Mouse (Mus musculus) 416B (cell line): ENCODE results near the gene Nutm1.
A peak's percentile ranks its signal among the peaks of the same experiment; 100 is the strongest.
"Not testable (repeated sequence)": the region's sequence is repeated elsewhere in the genome, so short reads cannot be mapped to it uniquely, and the experiment has no call there.

Experiments
- DNase-seq: peaks from one replicate; pipeline ENCODE4 v3.0.0; 2011; ENCODE audit warnings: low read depth

The Nutm1 gene

GRCm38 (mm10) chr2:112259241-112259962, at the start of gene Nutm1:
Gene Nutm1 (minus strand): TSS chr2:112259291.
- peak; percentile 80 for DNase-seq

- peak; percentile 89 for DNase-seq
These were observed 49.6 kb upstream of the Nutm1 start for GRCm38 (mm10) chr2:112308671-112309070.

DNA sequence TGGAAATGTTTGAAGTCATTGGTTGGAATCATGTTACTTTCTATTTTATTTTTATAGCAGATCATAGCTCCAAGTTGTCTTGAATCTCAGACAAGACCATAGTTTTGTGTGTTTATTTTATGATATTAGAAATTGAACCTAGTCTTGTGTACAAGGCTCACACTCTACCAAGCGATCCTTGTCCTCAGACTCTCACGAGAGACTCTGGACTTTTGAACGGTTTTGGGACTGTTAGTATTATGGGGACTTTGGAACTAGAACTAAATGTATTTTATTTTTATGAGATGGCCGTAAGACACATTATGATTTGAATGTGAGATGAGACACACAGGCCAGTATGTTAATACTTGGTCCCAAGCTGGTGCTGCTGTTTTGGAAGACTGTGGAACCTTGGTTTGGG, 39.1 kb upstream of the Nutm1 start:
- DNase-seq, result no peak

DNA sequence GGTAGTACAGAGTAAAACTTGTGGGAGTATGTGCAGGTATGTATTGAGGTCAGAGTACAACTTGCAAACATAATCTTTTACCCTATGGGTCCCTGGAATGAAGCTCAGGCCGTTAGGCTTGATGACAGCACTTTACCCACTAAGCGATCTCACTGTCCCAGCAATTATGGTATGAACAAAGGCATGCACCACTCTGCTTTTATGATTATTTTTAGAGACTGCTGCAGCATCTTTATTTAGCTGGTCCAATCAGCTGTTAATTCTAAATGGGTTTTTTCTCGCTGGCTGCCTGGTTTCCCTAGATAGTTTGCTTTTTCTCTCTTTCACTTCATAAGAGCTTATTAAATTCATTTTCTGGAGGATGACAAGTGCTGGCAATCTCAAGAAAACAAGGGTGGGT, 37.1 kb upstream of the Nutm1 start:
- DNase-seq, result no peak

GRCm38 (mm10) chr2:112292823-112293222, 33.7 kb upstream of the Nutm1 start:
- no peak for DNase-seq

- DNase-seq, result no peak
These were observed 30.4 kb upstream of the Nutm1 start for GRCm38 (mm10) chr2:112289507-112289906.

GRCm38 (mm10) chr2:112287059-112287458, 28.0 kb upstream of the Nutm1 start:
- no peak for DNase-seq

- DNase-seq, result not testable (repeated sequence)
These were observed 27.0 kb upstream of the Nutm1 start for GRCm38 (mm10) chr2:112286062-112286461.

DNA sequence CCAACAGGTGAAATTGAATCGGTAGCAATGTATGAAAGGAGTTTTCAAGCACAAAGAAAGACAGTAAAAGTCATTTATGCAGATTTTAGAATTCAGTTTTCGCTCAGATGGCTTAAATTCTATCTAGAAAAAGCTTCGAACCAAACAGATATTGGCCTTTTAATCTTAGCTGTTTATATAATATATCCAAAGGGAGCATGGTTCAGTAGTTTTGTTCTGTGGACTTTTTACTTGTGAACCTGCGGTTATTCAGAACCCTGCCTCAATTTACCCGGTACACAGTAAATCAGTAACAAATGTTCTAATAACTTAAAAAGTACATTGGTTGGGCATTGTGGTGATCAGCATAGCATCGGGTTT, 25.9 kb upstream of the Nutm1 start:
- DNase-seq, result no peak

GRCm38 (mm10) chr2:112284363-112285030, 25.4 kb upstream of the Nutm1 start:
- peak; percentile 78 for DNase-seq

GRCm38 (mm10) chr2:112282846-112283245, 23.8 kb upstream of the Nutm1 start:
- no peak for DNase-seq

- no peak for DNase-seq
These were observed 17.8 kb upstream of the Nutm1 start for GRCm38 (mm10) chr2:112276870-112277269.

DNA sequence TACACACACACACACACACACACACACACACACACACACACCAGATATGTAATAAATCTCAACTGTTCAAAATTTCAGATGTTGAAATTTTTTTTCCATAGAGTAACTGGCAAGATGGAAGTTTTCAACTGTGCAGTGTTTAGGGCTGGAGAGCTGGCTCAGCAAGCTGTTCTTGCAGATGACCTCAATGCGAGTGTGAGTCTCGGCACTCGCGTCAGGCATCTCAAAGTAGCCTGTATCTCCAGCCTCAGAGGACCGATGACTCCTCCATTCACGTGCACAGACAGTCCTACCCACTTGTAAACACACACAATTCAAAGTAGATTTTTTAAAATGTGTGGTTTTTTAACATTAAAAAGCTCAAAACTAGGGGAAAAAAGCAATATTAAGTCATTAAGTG, 14.4 kb upstream of the Nutm1 start:
- DNase-seq, result no peak

- no peak for DNase-seq
These were observed 13.8 kb upstream of the Nutm1 start for GRCm38 (mm10) chr2:112272909-112273308.

- DNase-seq, result no peak
These were observed 10.9 kb upstream of the Nutm1 start for GRCm38 (mm10) chr2:112270011-112270410.

DNA sequence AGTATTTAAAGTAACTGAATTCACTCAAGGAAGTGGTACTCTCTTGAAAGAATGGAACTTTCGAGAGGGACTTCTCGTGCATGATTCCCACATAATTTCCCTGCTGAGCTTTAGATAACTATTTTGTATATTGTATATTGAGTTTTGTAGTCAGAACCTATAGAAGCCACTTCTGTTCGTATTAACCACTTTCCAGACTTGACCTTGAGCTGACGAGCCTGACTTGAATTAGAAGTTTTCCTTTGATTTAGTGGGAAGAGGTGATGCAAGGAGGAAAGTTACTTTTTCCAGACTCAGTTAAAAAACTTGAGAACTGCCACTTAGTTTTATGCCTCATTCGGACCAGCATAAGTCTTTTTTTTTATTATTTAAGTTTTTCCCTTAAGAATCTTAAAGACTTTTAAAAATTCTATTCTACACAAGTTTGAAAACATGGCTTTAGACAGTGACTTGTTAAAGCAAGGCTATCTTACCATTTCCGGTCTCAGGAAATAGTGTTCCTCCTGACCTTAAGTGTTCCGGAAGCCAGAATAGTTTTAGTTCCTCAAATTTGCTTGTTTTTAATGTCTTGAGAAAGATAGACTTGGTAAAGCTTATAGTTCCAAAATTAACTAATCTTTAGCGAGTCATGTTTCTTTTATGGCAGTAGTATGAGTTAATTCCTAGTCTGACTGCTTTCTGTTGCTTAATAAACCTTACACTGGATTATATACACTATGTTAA, 8.6 kb upstream of the Nutm1 start:
- peak; percentile 86 for DNase-seq

DNA sequence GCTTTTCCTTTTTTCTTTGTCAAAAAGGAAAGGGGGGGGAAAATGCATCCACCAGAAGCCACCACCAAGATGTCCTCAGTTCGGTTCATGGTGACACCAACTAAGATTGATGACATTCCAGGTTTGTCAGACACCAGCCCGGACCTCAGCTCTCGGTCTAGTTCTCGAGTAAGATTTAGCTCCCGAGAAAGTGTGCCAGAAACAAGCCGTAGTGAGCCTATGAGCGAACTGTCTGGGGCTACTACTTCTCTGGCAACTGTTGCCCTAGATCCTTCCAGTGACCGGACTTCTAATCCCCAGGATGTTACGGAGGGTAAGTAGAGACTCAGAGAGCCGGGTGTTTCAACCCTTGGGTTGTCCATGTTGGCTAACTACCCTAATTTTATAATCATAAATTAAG, 7.7 kb upstream of the Nutm1 start:
- DNase-seq, result peak; percentile 54

- peak; percentile 73 for DNase-seq
These were observed 7.1 kb upstream of the Nutm1 start, which contains the start of gene Gm21985 for GRCm38 (mm10) chr2:112266242-112266592. Gene Gm21985 (plus strand): TSS chr2:112266314.

DNA sequence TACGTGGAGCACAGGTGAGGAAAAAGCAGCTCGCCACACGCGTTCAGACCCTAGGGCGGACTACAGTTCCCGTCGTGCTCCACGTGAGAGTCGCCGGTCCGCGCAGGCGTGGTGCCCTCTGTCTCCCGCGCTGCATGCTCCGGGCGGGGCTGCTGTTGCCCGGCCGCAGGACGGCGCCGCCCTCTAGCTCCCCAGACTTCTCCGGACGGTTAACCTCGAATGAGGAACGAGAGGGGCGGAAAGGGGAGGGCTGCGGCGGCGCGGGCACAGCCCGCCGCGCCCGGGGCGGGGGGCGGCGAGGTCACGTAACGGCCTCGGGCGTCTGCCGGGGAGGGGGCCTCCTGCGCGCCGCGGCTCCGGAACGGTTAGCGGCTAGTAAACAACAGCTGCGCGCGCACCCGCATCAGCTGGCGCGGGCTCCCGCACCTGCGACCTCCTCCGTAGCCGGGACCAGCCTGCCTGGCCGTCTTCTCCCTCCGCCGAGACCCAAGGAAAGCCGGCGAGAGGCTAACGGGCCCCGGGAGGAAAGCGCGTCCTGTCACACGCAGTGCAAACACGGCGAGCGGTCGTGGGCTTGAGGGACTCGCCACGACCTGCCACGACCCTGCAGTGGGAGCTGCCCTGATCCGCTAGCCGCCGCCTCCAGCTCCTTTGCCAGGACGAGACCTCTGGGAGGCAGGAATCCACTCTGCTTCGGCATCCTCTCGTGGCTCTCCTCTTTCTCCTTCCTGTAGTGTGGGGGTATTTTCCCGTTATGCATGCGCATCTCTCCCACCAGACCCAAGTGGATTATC, 6.6 kb upstream of the Nutm1 start, which contains the start of gene Slc12a6:
Gene Slc12a6 (plus strand): TSS at position 378 of the 794 bp plus-strand sequence.
- DNase-seq, result peak; percentile 92

- no peak for DNase-seq
These were observed 5.3 kb upstream of the Nutm1 start for GRCm38 (mm10) chr2:112264364-112264763.

GRCm38 (mm10) chr2:112262779-112263295, 3.7 kb upstream of the Nutm1 start:
- peak; percentile 84 for DNase-seq
